In the genomic region with DNA sequence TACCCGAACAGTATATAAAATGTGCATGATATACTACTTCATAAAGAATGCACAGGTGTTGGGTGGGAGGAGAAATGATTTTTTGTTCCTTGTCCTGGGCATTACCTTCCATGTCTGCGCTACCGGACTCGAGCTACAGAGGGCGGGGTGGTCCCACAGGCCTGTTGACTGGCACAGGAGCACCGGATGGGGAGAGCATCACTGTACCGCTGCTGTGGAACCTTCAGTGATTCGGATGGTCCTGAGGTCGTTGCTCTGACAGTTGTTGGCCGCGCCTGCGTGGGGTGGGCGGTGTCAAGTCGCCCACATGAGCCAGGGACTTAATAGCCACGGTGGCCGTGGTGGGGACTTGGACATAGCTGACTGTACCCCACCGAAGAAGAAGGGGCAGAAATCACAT, we compare ENCODE assay signal across 26 mouse cellular contexts. TPM values are rescaled to one million over a fixed set of nuclear protein-coding genes. Genes with fewer than 3 reads are reported as not detected.
A peak's percentile ranks its signal among the peaks of the same experiment; 100 is the strongest.
DNase-seq lines count a peak whose midpoint lies in the region; ATAC-seq and TF ChIP-seq lines count a peak whose summit lies in the region.
"Had no signal": no experiment of that assay in that cellular context is flagged by ENCODE, and none has a peak within 500 bp of the region (broad histone marks: within the 10 kb centered on the region; RNA-seq: fewer than 3 reads in every experiment).

No protein-coding gene starts in this region.

- H3K9ac ChIP-seq in liver, embryonic 14.5 days (replicated peaks) = no peak overlapping the region
- H3K9ac ChIP-seq: hindbrain, embryonic 14.5 days; intestine, embryonic 15.5 days; lung, embryonic 15.5 days; midbrain, embryonic 15.5 days; stomach, embryonic 15.5 days had no signal

- no peak for DNase-seq in liver, embryonic 14.5 days (ENCODE audit: low read depth in 3 of 3, low spot score in 3 of 3)
- no peak for DNase-seq in liver
- DNase-seq in thymus, postnatal 0 days (ENCODE audit: low spot score) = peak; percentile 22
- no peak for DNase-seq in thymus, adult 18-20 months
- DNase-seq in R1 (ENCODE audit: low read depth, low spot score) = peak; percentile 38
- DNase-seq in limb, embryonic 10.5 days (ENCODE audit: low spot score) = peak; percentile 30
- DNase-seq in natural killer cell, adult 2 months (ENCODE audit: low spot score in 2 of 2) = no peak
- DNase-seq: adrenal gland, postnatal 36 days; cerebellum, adult 11 months; cerebellum, adult 9-11 months; gastrocnemius, postnatal 25 days; heart, postnatal 36 days; kidney, adult 8-10 months; kidney, postnatal 14 days; left cerebral cortex, postnatal 4 days had no signal

- H3K27me3 ChIP-seq in liver, embryonic 14.5 days (ENCODE audit: control insufficient read depth, insufficient read depth, low read length) = no peaks in the 10 kb centered on the region
- no peaks in the 10 kb centered on the region for H3K27me3 ChIP-seq in limb, embryonic 10.5 days (ENCODE audit: low read depth, poor library complexity, severe bottlenecking)
- H3K27me3 ChIP-seq: intestine, embryonic 15.5 days; lung, embryonic 15.5 days; midbrain, embryonic 15.5 days; stomach, embryonic 15.5 days had no signal

- no peak for TF ChIP-seq EP300 in liver, embryonic 14.5 days (IDR thresholded peaks at IDR 0.05; ENCODE audit: low read depth)

- WGBS in liver, embryonic 14.5 days (ENCODE audit: insufficient replicate concordance) = 56% methylated on average over 17 of the region's 17 CpGs
- WGBS in limb, embryonic 10.5 days = 62% methylated on average over 17 of the region's 17 CpGs

- no peaks in the 10 kb centered on the region for H3K9me3 ChIP-seq in liver, embryonic 14.5 days (ENCODE audit: control insufficient read depth, low read length)
- no peaks in the 10 kb centered on the region for H3K9me3 ChIP-seq in limb, embryonic 10.5 days (replicated peaks)
- H3K9me3 ChIP-seq: intestine, embryonic 15.5 days; lung, embryonic 15.5 days; midbrain, embryonic 15.5 days; stomach, embryonic 15.5 days had no signal

- no peak overlapping the region for H3K4me2 ChIP-seq in liver, embryonic 14.5 days (ENCODE audit: low read depth)
- H3K4me2 ChIP-seq: hindbrain, embryonic 14.5 days; intestine, embryonic 15.5 days; lung, embryonic 15.5 days; midbrain, embryonic 15.5 days; stomach, embryonic 15.5 days had no signal

- TF ChIP-seq CTCF in liver, embryonic 14.5 days (IDR thresholded peaks at IDR 0.05; ENCODE audit: low read depth) = peak; percentile 14; the same call in 1 of the 2 replicates

- no peaks in the 10 kb centered on the region for H3K36me3 ChIP-seq in liver, embryonic 14.5 days (replicated peaks; ENCODE audit: control insufficient read depth, insufficient read depth, low read depth)
- H3K36me3 ChIP-seq in limb, embryonic 10.5 days = no peaks in the 10 kb centered on the region
- H3K36me3 ChIP-seq: intestine, embryonic 15.5 days; lung, embryonic 15.5 days; midbrain, embryonic 15.5 days; stomach, embryonic 15.5 days had no signal

- H3K4me3 ChIP-seq in liver, embryonic 14.5 days (ENCODE audit: insufficient read depth in 1 of 2, low read depth in 2 of 2, low read length in 2 of 2) = no peak overlapping the region
- H3K4me3 ChIP-seq in limb, embryonic 10.5 days = no peak overlapping the region
- H3K4me3 ChIP-seq: intestine, embryonic 15.5 days; lung, embryonic 15.5 days; midbrain, embryonic 15.5 days; stomach, embryonic 15.5 days had no signal

- no peak overlapping the region for H3K27ac ChIP-seq in liver, embryonic 14.5 days
- no peak overlapping the region for H3K27ac ChIP-seq in limb, embryonic 10.5 days
- H3K27ac ChIP-seq: hindbrain, embryonic 14.5 days; intestine, embryonic 15.5 days; lung, embryonic 15.5 days; macrophage; midbrain, embryonic 15.5 days; stomach, embryonic 15.5 days had no signal

- ATAC-seq in liver, embryonic 14.5 days (ENCODE audit: insufficient read depth) = no peak
- ATAC-seq: forebrain, embryonic 14.5 days; intestine, embryonic 15.5 days; midbrain, embryonic 15.5 days had no signal

- no peaks in the 10 kb centered on the region for H3K4me1 ChIP-seq in liver, embryonic 14.5 days (replicated peaks; ENCODE audit: control insufficient read depth in 2 of 2, insufficient read depth in 2 of 2, low read length in 1 of 2)
- no peaks in the 10 kb centered on the region for H3K4me1 ChIP-seq in limb, embryonic 10.5 days
- H3K4me1 ChIP-seq: intestine, embryonic 15.5 days; lung, embryonic 15.5 days; midbrain, embryonic 15.5 days; stomach, embryonic 15.5 days had no signal

RNA-seq across cellular contexts. Expression of gene Clec4f, which starts 29.2 kb away (rescaled TPM):
- polyA plus RNA-seq in liver, embryonic 14.5 days (2012; rRNA removed) = 3.3 and 3.9 TPM in 2 replicates
- 4.1 and 5.3 TPM in 2 replicates for polyA plus RNA-seq in liver, embryonic 14.5 days (2014; fragmentation: Nextera tagmentation; extraction: Ambion mirVana)
- 0.53 and 0.88 TPM in 2 replicates for polyA plus RNA-seq in thymus, postnatal 0 days (2015; fragmentation: Nextera tagmentation; extraction: Ambion mirVana)
- polyA plus RNA-seq in limb, embryonic 10.5 days (2016; fragmentation: Nextera tagmentation; extraction: Ambion mirVana) = not detected in 2 replicates
- polyA plus RNA-seq: C2C12; cortical plate, adult 2 months; embryonic facial prominence, embryonic 14.5 days; forebrain, embryonic 14.5 days; hindbrain, embryonic 14.5 days; lung, embryonic 15.5 days; macrophage; midbrain, embryonic 15.5 days had no signal

RNA-seq across cellular contexts. Expression of gene Cd207, which starts 50.9 kb away (rescaled TPM):
- 0.08 and 0.17 TPM in 2 replicates for polyA plus RNA-seq in liver, embryonic 14.5 days (2012; rRNA removed)
- 0.33 and 0.53 TPM in 2 replicates for polyA plus RNA-seq in liver, embryonic 14.5 days (2014; fragmentation: Nextera tagmentation; extraction: Ambion mirVana)
- 1.1 and 1.2 TPM in 2 replicates for polyA plus RNA-seq in thymus, postnatal 0 days (2015; fragmentation: Nextera tagmentation; extraction: Ambion mirVana)
- not detected in 2 replicates for polyA plus RNA-seq in limb, embryonic 10.5 days (2016; fragmentation: Nextera tagmentation; extraction: Ambion mirVana)
- polyA plus RNA-seq: C2C12; cortical plate, adult 2 months; embryonic facial prominence, embryonic 14.5 days; forebrain, embryonic 14.5 days; hindbrain, embryonic 14.5 days; intestine, embryonic 15.5 days; lung, embryonic 15.5 days; macrophage; midbrain, embryonic 15.5 days; neural tube, embryonic 14.5 days had no signal

RNA-seq across cellular contexts. Expression of gene Stambp, which starts 54.3 kb away (rescaled TPM):
- polyA plus RNA-seq in liver, embryonic 14.5 days (2012; rRNA removed) = 5.1 and 6.2 TPM in 2 replicates
- 9.9 and 10.1 TPM in 2 replicates for polyA plus RNA-seq in liver, embryonic 14.5 days (2014; fragmentation: Nextera tagmentation; extraction: Ambion mirVana)
- polyA plus RNA-seq in thymus, postnatal 0 days (2015; fragmentation: Nextera tagmentation; extraction: Ambion mirVana) = 29.6 and 30.0 TPM in 2 replicates
- polyA plus RNA-seq in limb, embryonic 10.5 days (2016; fragmentation: Nextera tagmentation; extraction: Ambion mirVana) = 13.0 and 16.5 TPM in 2 replicates

Comparison
In these comparisons a context has a peak if more than half of its experiments do, and no peak if none do; other contexts are left out.
1. DNase-seq: peak in thymus, postnatal 0 days (single experiment), R1 (single experiment) and limb, embryonic 10.5 days (single experiment); none in liver, embryonic 14.5 days (0 of 3), liver (single experiment), thymus, adult 18-20 months (0 of 2) and natural killer cell, adult 2 months (0 of 2).